Mouse (Mus musculus) 3T3-L1 (cell line): ENCODE results near the gene Wdr41.

Experiments used
- DNase-seq: peaks from one replicate; pipeline ENCODE4 v3.0.0-alpha.2; 2015; ENCODE audit warnings: low read depth, low spot score

Gene Wdr41

GRCm38 (mm10) chr13:94976219-94977186 is at the start of gene Wdr41:
TSS of gene Wdr41 (plus strand) at chr13:94976344.
- DNase-seq, result peak; percentile 85

- DNase-seq, result peak; percentile 73
Observed at GRCm38 (mm10) chr13:94928086-94928485, 48.1 kb upstream of the Wdr41 start.

DNA sequence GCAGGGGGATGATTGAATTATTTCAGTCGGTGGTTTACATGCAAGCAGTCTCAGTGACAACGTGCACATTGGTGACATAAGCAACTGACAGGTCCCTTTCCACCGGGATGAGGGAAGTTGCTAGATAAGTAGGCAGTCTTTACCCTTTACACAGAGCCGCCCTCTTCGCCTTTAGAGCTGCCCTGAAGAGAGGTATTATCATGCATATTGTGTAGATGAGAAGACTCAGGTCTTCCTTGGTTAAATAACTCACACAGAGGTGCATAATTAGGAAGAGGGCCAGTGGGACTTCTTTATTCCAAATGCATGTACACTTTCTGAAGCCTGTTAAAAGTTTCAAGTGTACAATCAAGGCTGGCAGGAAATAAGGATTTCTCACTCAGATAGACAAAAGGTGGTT is 37.7 kb upstream of the Wdr41 start:
- no peak for DNase-seq

GRCm38 (mm10) chr13:94940104-94940503 is 36.0 kb upstream of the Wdr41 start:
- DNase-seq, result no peak

DNA sequence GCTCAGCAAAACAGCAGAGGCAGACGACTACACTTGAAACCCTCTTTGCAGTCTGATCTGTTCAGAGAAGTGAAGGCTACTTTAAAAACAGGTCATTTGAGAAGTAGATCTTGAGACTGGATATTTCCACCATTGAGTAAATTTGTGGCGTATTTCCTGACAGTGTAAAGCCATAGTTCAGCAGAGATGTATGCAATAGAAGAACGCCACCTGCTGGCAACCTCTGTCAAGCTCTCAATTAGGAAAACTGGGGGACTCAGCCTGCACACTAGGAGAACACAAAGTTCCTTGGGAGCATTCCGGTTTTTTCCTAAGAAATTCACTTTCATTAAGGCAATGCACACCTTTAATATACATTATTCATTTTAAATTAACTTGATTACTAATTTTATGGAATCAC is 34.9 kb upstream of the Wdr41 start:
- DNase-seq, result peak; percentile 86

GRCm38 (mm10) chr13:94955941-94956340 is 20.2 kb upstream of the Wdr41 start:
- peak; percentile 38 for DNase-seq

DNA sequence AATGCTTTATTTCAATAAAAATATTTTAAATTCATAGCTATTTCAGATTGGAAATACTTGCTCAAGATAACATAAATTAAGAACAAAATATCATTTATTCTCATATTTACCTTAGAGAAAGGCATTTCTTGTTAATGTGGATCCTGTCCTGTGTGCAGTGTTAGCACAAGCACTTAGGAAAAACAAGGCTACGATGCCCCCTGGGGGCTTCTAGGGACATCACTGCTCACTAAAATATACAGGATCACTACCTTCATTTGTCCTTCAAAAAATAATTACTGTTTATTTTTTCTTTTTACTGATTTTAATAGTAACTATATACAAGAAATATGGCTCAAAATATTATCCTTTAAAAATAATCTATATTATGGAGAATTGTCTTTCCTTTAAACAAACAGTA is 18.2 kb upstream of the Wdr41 start:
- DNase-seq, result peak; percentile 65

GRCm38 (mm10) chr13:94969992-94970553 is 6.1 kb upstream of the Wdr41 start:
- DNase-seq, result peak; percentile 16

DNA sequence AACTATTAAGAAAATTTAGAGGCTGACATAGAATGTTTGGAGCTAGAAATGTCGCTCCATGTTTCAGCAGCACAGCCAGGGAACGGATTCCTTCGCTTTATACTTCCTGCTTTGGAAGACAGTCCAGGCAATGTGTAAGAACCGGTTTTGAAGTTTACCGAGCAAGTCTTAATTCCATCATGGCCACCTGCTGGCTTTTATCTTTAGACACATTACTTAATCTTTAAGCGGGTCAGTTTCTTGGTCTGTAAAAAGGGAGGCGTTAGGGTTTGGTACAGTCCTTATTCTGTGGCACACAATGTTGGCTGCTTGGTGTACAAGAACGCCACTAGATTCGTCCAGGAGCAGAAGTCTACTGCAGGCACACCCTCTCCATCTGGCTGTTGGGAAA is 321 bp upstream of the Wdr41 start:
- DNase-seq, result no peak

- no peak for DNase-seq
Observed at GRCm38 (mm10) chr13:94979081-94979480, 2.9 kb downstream of the Wdr41 start.

GRCm38 (mm10) chr13:94990516-94990915 is 14.4 kb downstream of the Wdr41 start:
- no peak for DNase-seq

DNA sequence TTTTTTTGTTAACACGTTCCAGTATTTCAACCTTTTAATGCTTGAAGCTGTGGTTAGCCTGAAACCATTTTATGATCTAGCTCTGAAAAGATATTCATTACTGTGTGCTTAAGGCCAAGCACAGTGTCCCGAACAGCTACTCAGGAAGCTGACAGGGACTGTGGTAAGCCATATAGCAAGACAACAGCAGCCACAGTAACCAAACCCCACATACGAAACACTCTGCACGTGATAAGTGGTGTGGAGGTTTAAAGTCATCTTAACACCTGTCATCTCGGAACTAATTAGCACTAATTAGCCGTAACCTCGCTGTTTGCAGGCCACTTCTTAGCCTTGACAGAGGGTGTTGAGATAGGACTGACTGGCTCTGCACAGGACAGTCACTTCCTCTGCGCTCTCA is 31.1 kb downstream of the Wdr41 start:
- no peak for DNase-seq

DNA sequence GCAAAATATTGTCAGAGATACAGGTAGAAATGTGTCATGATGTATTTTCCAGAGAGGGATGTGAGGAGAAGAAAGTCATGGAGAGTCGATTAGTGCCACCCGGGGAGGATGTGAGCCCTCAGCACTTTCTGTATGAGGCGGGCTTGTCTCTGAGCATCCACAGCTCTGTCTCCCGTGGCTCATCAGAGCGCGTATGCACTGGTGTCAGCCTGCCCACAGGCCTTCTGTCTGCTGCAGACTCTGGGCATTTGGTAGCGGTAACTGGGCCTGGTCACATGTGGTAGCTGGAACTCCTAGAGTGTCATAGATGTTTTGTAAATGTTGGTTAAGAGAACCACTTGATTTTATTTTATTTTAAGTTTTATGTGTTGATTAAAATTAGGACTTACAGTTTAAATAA is 33.1 kb downstream of the Wdr41 start:
- DNase-seq, result no peak

- no peak for DNase-seq
Observed at GRCm38 (mm10) chr13:95011546-95012257, 35.6 kb downstream of the Wdr41 start.

DNA sequence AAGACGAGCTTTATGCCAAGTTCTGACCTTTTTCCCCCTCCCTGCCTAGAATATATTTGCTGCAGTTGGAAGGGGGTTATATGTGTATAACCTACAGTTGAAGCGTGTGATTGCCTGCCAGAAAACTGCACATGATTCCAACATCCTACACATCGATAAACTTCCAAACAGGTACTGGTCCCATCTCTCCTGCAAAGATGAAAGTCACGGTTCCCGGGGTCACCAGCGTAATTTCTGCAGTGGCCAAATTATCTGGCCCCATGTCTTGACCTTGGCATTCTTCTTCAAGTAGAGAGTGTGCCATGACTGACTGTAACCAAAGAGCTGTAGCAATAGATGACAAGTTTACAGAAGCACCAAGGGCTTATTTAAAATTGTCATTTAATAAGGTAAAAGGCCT is 41.1 kb downstream of the Wdr41 start:
- no peak for DNase-seq

DNA sequence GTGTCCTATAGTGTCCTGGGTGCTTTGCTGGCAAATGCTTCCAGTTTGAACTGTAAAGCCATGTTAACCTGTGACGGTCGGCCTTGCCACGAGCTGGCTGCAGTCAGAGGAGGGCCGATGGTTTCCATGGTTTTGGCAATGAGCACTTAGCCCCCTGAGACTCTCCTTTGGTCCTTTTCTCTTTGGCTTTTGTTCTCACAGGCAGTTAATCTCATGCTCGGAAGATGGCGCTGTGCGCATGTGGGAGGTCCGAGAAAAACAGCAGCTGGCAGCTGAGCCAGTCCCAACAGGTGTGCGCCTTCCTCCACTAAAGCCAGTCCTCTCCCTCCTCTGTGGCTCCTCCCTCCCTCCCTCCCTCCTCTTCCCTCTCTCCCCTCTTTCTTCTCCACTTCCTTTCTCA is 41.8 kb downstream of the Wdr41 start:
- peak; percentile 56 for DNase-seq

GRCm38 (mm10) chr13:95019345-95019744 is 43.2 kb downstream of the Wdr41 start:
- no peak for DNase-seq

DNA sequence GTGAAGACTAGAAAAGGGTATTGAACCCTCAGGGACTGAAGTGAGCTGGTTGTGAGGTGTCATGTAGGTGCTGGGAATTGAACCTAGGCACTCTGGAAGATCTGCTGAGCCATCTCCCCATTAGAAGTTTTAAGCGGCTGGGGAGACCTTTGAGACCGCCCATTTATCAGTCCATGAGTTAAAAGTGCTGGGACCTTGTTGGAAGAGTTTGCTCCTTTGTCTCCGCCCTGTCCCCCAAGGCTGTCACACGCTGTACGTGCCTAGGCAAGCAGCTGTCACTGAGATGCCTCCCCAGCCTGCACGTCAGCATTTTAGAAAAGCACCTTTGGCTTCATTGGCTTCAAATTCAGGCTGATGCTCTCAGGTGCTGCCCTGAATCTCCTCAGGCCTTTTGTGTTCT is 44.1 kb downstream of the Wdr41 start:
- no peak for DNase-seq

GRCm38 (mm10) chr13:95030828-95031227 is 54.7 kb downstream of the Wdr41 start:
- no peak for DNase-seq

DNA sequence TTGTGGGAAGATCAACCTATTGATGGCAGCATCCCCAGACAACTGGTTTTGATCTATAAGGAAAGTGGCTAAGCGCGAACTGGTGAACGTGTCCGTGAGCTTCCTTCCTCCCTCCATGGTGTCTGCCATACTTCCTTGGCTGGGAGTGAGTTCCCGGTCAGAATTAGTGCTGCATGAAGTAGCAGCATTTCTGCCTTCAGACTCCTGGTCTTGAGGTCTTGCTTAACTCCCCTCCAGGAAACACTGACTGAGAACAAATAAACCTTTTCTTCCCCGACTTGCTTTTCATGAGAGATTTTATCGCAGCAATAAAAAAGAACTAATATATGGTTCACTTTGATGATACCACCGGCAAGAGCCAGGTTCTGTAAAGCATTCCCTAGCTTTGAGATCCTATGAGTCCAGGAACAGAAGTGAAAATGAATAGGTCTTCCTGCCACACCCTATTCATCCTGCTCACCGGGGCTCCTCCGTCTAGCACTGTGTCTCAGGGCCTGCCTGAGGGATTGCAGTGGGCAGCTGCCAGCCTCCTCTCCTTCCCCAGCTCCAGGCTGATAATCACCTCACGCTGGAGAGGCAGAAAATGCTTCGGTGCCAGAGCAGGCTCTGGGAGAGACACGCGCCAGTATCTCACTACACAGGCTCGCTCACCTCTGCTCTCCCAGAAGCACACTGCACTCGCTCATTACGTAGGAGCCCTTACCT is 56.1 kb downstream of the Wdr41 start:
- no peak for DNase-seq

GRCm38 (mm10) chr13:95032973-95033372 is 56.8 kb downstream of the Wdr41 start:
- DNase-seq, result no peak

DNA sequence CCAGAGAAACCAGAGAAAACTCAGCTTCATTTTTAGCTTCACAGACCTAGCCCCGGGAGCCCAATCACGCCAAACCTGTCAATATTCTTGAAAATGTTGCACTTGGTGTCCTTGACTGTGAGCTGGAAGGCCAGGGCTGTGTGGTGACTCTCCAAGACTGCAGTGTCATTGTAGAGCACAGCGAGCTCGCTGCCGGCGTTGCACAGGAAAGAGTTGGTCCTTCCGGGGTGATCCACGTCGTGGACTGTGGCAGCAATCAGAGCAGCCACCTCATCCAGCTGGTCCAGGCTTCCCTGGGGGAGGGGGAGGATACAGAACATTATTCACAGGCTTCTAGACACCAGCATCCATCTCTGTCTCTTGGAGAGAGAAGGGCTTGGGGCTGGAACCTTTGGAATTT is 58.0 kb downstream of the Wdr41 start:
- DNase-seq, result no peak
